In the genomic region with DNA sequence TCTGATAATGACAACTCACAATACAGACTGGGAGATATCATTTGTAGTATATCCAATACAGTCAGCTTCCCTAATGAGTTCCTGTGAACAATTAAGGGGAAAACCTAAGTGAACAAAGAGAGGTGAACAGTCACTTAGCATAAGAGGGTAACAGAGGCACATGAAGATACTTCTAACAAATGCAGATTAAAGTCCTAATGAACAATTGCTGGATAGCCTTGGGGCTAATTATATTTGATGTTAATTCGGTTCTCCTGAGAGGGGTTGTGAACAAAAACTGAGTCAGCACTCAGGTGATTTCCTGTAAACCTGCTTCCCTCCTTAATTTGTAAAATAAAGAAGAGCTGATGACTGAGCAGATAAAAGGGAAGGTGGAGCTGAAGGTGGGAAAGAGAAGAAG, we compare ENCODE assay signal across 26 mouse cellular contexts.
"Had no signal": no experiment of that assay in that cellular context is flagged by ENCODE, and none has a peak within 500 bp of the region (broad histone marks: within the 10 kb centered on the region; RNA-seq: fewer than 3 reads in every experiment).

No protein-coding gene starts in this region.

- H3K27me3 ChIP-seq: heart, embryonic 13.5 days; heart, embryonic 15.5 days; hindbrain, embryonic 13.5 days; hindbrain, embryonic 15.5 days; kidney, embryonic 15.5 days; limb, embryonic 15.5 days; liver, embryonic 12.5 days had no signal

- H3K4me3 ChIP-seq: heart, adult 2 months; heart, embryonic 13.5 days; heart, embryonic 15.5 days; hindbrain, embryonic 13.5 days; hindbrain, embryonic 15.5 days; kidney, embryonic 15.5 days; limb, embryonic 13.5 days; limb, embryonic 15.5 days; liver, embryonic 12.5 days had no signal

- H3K27ac ChIP-seq: heart, adult 2 months; heart, embryonic 13.5 days; heart, embryonic 15.5 days; hindbrain, embryonic 13.5 days; hindbrain, embryonic 15.5 days; hindbrain, postnatal 0 days; kidney, embryonic 15.5 days; kidney, postnatal 0 days; limb, embryonic 13.5 days; limb, embryonic 15.5 days; liver, embryonic 12.5 days; liver, embryonic 14.5 days had no signal

- H3K4me2 ChIP-seq: heart, embryonic 11.5 days; heart, embryonic 13.5 days; heart, embryonic 15.5 days; hindbrain, embryonic 13.5 days; hindbrain, embryonic 15.5 days; kidney, embryonic 15.5 days; limb, embryonic 13.5 days; limb, embryonic 15.5 days; liver, embryonic 12.5 days had no signal

- DNase-seq: gastrocnemius, postnatal 14 days; gastrocnemius, postnatal 36 days; heart, adult 2 months; heart, postnatal 14 days; heart, postnatal 36 days; kidney, adult 11 months; kidney, adult 2 months; kidney, adult 9 months; kidney, postnatal 14 days; kidney, postnatal 36 days; layer of hippocampus, adult 9-11 months; layer of hippocampus, postnatal 36 days; left cerebral cortex, postnatal 4 days had no signal

- H3K9ac ChIP-seq: heart, embryonic 13.5 days; heart, embryonic 15.5 days; hindbrain, embryonic 13.5 days; hindbrain, embryonic 15.5 days; kidney, embryonic 15.5 days; limb, embryonic 13.5 days; limb, embryonic 15.5 days; liver, embryonic 12.5 days; liver, embryonic 14.5 days had no signal

- H3K9me3 ChIP-seq: heart, embryonic 13.5 days; heart, embryonic 15.5 days; hindbrain, embryonic 13.5 days; hindbrain, embryonic 15.5 days; kidney, embryonic 15.5 days; limb, embryonic 13.5 days; limb, embryonic 15.5 days; liver, embryonic 12.5 days had no signal

- ATAC-seq: hindbrain, postnatal 0 days; intestine, embryonic 16.5 days; liver, embryonic 12.5 days had no signal

- H3K4me1 ChIP-seq: heart, embryonic 13.5 days; heart, embryonic 15.5 days; hindbrain, embryonic 13.5 days; hindbrain, embryonic 15.5 days; kidney, embryonic 15.5 days; limb, embryonic 15.5 days; liver, embryonic 12.5 days had no signal

- H3K36me3 ChIP-seq: heart, embryonic 13.5 days; heart, embryonic 15.5 days; hindbrain, embryonic 13.5 days; hindbrain, embryonic 15.5 days; kidney, embryonic 15.5 days; limb, embryonic 13.5 days; limb, embryonic 15.5 days; liver, embryonic 12.5 days had no signal
